Mouse (Mus musculus): ENCODE results near the gene Zfp981. TPM values are rescaled to one million over a fixed set of nuclear protein-coding genes. Genes with fewer than 3 reads are reported as not detected.
"Not testable (repeated sequence)": the region's sequence is repeated elsewhere in the genome, so short reads cannot be mapped to it uniquely, and the experiment has no call there.

The Zfp981 gene
- 0.11 TPM in 1 of 2 replicates, not detected in the other for polyA plus RNA-seq (2016; fragmentation: Nextera tagmentation; extraction: Ambion mirVana)

DNA sequence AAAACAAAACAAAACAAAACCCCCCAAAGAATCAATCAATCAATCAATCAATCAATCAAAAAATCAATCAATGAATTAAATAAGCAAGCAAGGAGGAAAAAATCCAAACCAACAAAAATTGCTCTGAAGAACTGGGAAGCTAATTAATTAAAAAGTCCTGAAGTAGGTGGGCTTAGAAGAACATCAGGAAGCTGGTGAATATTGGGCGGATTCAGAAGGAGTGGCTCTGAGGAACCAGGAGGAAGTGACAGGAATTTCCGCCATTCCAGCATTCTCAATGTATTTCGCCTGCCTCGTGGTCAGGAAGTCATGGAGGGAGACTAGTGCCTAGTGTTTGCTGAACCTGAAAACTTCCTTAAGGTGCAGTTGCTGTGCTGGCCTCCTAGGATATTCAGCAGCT is at the start of gene Zfp981:
TSS of gene Zfp981 (plus strand) at position 301 of the 400 bp plus-strand sequence.
- peaks cover 40% of the 10 kb centered on the region for H3K9me3 ChIP-seq
- not testable (repeated sequence) for H3K27me3 ChIP-seq (replicated peaks; ENCODE audit: low read depth, poor library complexity, severe bottlenecking); H3K4me3 ChIP-seq; H3K36me3 ChIP-seq (replicated peaks); H3K27ac ChIP-seq (replicated peaks); DNase-seq (ENCODE audit: low spot score); H3K4me1 ChIP-seq
- 88% methylated on average over 4 of the region's 4 CpGs for WGBS

GRCm38 (mm10) chr4:146452576-146452975 is 49.3 kb upstream of the Zfp981 start:
- not testable (repeated sequence) for H3K4me1 ChIP-seq; H3K27me3 ChIP-seq (replicated peaks; ENCODE audit: low read depth, poor library complexity, severe bottlenecking); DNase-seq (ENCODE audit: low spot score); H3K4me3 ChIP-seq; H3K27ac ChIP-seq (replicated peaks)
- peaks cover 25% of the 10 kb centered on the region for H3K36me3 ChIP-seq (replicated peaks)
- peaks cover 64% of the 10 kb centered on the region for H3K9me3 ChIP-seq
- WGBS = 88% methylated on average over 2 of the region's 2 CpGs

DNA sequence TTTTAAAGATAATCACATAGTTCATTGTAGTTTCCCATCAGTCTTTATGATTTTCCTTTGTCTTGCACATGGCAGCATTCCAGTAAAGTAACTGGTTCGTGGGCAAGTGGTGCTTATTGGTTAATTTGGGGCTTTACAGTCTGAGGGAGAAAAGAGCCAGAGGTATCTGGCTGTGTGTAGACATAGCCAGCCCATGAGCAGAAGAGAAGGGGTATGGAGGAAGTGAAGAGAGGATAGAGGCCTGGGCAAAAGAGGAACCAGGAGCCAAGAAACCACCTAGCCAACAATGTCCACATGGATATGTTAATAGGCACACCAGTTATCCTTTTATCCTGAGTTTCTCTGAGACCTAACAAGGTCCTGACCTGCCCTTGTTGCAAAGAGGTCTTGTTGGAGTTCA is 47.7 kb upstream of the Zfp981 start:
- Histone ChIP-seq H3K36me3 (replicated peaks) (peaks cover 21% of the 10 kb centered on the region), H3K9me3 (peaks cover 66% of the 10 kb centered on the region)
- not testable (repeated sequence) for DNase-seq (ENCODE audit: low spot score); H3K4me3 ChIP-seq; H3K4me1 ChIP-seq; H3K27me3 ChIP-seq (replicated peaks; ENCODE audit: low read depth, poor library complexity, severe bottlenecking); H3K27ac ChIP-seq (replicated peaks)
- WGBS = 71% methylated on average over 1 of the region's 1 CpGs

DNA sequence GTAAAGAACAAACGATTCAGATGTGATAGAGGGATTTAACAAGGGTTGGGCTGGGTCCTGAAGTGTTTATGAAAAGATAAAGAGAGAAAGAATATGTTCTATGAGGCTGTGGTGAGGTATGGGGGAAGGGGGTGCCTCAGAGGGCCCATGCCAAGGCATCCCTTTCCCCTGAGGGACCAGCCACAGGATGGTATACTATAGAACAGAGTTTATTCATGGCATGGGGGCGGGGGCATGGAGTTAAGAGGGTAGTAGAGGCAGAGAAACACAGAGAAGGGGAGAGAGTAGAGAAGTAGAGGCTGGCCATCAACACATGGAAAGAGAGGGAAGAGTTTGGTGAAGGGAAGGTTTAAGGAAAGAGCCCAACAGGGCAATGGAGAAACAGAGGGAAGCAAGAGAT is 46.9 kb upstream of the Zfp981 start:
- H3K4me1 ChIP-seq = no peaks in the 10 kb centered on the region
- H3K9me3 ChIP-seq = peaks cover 67% of the 10 kb centered on the region
- no peaks in the 10 kb centered on the region for H3K27me3 ChIP-seq (replicated peaks; ENCODE audit: low read depth, poor library complexity, severe bottlenecking)
- H3K36me3 ChIP-seq (replicated peaks) = peaks cover 20% of the 10 kb centered on the region
- WGBS = 63% methylated on average over 2 of the region's 2 CpGs
- H3K27ac ChIP-seq (replicated peaks) = no peak overlapping the region
- no peak overlapping the region for H3K4me3 ChIP-seq
- DNase-seq (ENCODE audit: low spot score) = no peak

DNA sequence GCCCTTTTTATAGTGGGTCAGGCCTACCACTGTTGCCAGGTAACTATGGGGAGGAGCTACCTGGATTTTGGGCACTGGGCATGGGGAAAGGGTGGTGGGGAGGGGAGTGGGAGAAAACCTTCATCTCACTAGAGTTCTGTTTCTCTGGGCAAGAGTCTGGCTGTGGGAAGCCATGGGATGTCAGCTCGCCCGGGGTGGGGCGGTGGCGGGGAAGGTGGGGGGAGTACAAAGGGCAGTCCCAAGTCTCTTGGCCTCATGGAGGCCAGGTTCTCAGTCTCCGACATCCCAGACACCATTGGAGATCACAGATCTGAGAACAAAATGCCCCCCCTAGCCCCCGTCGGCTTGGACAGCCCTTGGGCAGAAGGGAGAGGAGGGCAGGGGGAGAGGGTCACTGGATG is 46.5 kb upstream of the Zfp981 start:
- Histone ChIP-seq H3K4me3 (no peak overlapping the region), H3K27ac (replicated peaks) (no peak overlapping the region), H3K4me1 (no peaks in the 10 kb centered on the region), H3K27me3 (replicated peaks; ENCODE audit: low read depth, poor library complexity, severe bottlenecking) (no peaks in the 10 kb centered on the region), H3K36me3 (replicated peaks) (peaks cover 20% of the 10 kb centered on the region), H3K9me3 (peaks cover 65% of the 10 kb centered on the region)
- DNase-seq (ENCODE audit: low spot score) = peak; percentile 19
- 96% methylated on average over 7 of the region's 7 CpGs for WGBS

DNA sequence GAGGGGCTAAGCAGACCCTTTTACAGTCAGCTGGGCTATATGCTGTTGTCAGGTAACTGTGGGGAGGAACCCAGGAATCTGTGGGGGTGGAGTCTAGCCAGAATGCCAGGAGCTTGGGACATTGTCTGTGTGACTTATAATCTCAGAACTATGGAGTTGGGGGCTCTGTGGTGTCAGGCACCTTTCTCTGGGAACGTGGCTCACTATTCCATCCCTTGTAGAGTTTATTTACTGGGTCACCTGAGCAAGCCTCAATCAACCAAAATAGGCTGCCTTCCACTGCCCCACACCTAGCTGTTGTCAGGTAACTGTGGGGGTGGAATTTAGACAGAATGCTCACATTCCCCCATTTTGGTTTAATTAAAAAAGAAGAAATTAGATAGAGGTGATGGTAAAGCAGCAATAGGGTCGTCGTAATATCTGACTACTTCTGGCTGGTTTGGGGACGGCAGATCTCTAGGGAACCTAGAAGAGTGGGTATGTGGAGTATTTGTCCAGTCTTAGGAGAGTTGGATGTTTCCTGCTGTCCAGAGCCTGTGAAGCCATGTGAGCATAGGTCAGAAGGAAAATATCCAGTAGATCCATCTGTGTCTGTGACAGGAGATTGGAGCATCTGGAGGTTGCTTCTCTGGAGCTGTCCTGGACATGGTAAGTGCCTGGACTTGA is 45.6 kb upstream of the Zfp981 start:
- 74% methylated on average over 4 of the region's 4 CpGs for WGBS
- Histone ChIP-seq H3K27me3 (replicated peaks; ENCODE audit: low read depth, poor library complexity, severe bottlenecking) (no peaks in the 10 kb centered on the region), H3K4me3 (no peak overlapping the region), H3K27ac (replicated peaks) (no peak overlapping the region), H3K4me1 (no peaks in the 10 kb centered on the region), H3K36me3 (replicated peaks) (peaks cover 20% of the 10 kb centered on the region), H3K9me3 (peaks cover 67% of the 10 kb centered on the region)
- DNase-seq (ENCODE audit: low spot score) = no peak

DNA sequence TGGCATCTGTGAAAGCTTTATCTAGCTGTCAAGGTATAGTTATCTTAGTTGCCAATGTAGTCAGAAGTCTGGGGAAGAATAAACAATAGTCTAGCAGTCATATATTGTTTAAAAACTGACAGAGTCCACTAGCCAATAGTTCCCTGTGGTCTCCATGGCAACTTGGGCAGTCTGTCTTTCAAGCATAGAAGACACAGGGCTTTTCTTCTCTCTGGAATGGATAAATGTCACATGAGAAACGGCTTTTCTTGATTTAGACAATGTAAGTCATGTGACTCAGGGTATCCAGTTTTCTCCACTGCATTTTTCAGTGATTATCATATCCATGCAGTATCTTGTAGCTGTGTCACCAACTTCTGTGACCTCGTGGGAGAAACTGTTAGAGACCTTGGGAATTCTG is 44.7 kb upstream of the Zfp981 start:
- no peak overlapping the region for H3K27ac ChIP-seq (replicated peaks)
- WGBS = 77% methylated on average over 2 of the region's 2 CpGs
- H3K4me1 ChIP-seq = no peaks in the 10 kb centered on the region
- H3K9me3 ChIP-seq = peaks cover 69% of the 10 kb centered on the region
- H3K27me3 ChIP-seq (replicated peaks; ENCODE audit: low read depth, poor library complexity, severe bottlenecking) = no peaks in the 10 kb centered on the region
- peaks cover 20% of the 10 kb centered on the region for H3K36me3 ChIP-seq (replicated peaks)
- no peak overlapping the region for H3K4me3 ChIP-seq
- DNase-seq (ENCODE audit: low spot score) = no peak

- 73% methylated on average over 1 of the region's 1 CpGs for WGBS
- no peak for DNase-seq (ENCODE audit: low spot score)
- peaks cover 66% of the 10 kb centered on the region for H3K9me3 ChIP-seq
- H3K36me3 ChIP-seq (replicated peaks) = peaks cover 16% of the 10 kb centered on the region
- H3K4me1 ChIP-seq = no peaks in the 10 kb centered on the region
- no peaks in the 10 kb centered on the region for H3K27me3 ChIP-seq (replicated peaks; ENCODE audit: low read depth, poor library complexity, severe bottlenecking)
- no peak overlapping the region for H3K4me3 ChIP-seq
- no peak overlapping the region for H3K27ac ChIP-seq (replicated peaks)
These were observed 44.1 kb upstream of the Zfp981 start for GRCm38 (mm10) chr4:146457720-146458119.

GRCm38 (mm10) chr4:146459822-146460221 is 42.0 kb upstream of the Zfp981 start:
- WGBS = 86% methylated on average over 5 of the region's 5 CpGs
- DNase-seq (ENCODE audit: low spot score); H3K4me3 ChIP-seq; H3K4me1 ChIP-seq; H3K27me3 ChIP-seq (replicated peaks; ENCODE audit: low read depth, poor library complexity, severe bottlenecking); H3K27ac ChIP-seq (replicated peaks): not testable (repeated sequence)
- Histone ChIP-seq H3K9me3 (peaks cover 64% of the 10 kb centered on the region), H3K36me3 (replicated peaks) (peaks cover 21% of the 10 kb centered on the region)

- not testable (repeated sequence) for DNase-seq (ENCODE audit: low spot score); H3K4me1 ChIP-seq; H3K27me3 ChIP-seq (replicated peaks; ENCODE audit: low read depth, poor library complexity, severe bottlenecking); H3K27ac ChIP-seq (replicated peaks); H3K4me3 ChIP-seq
- WGBS = 86% methylated on average over 5 of the region's 5 CpGs
- Histone ChIP-seq H3K9me3 (peaks cover 64% of the 10 kb centered on the region), H3K36me3 (replicated peaks) (peaks cover 21% of the 10 kb centered on the region)
These were observed 41.1 kb upstream of the Zfp981 start for GRCm38 (mm10) chr4:146460685-146461084.

- peaks cover 46% of the 10 kb centered on the region for H3K9me3 ChIP-seq
- not testable (repeated sequence) for H3K4me1 ChIP-seq; DNase-seq (ENCODE audit: low spot score); H3K27me3 ChIP-seq (replicated peaks; ENCODE audit: low read depth, poor library complexity, severe bottlenecking); H3K27ac ChIP-seq (replicated peaks); H3K4me3 ChIP-seq
- H3K36me3 ChIP-seq (replicated peaks) = peaks cover 14% of the 10 kb centered on the region
- 92% methylated on average over 19 of the region's 19 CpGs for WGBS
These were observed 38.0 kb upstream of the Zfp981 start for GRCm38 (mm10) chr4:146463649-146464351.

- not testable (repeated sequence) for H3K4me1 ChIP-seq; H3K27me3 ChIP-seq (replicated peaks; ENCODE audit: low read depth, poor library complexity, severe bottlenecking); DNase-seq (ENCODE audit: low spot score); H3K4me3 ChIP-seq; H3K27ac ChIP-seq (replicated peaks)
- Histone ChIP-seq H3K36me3 (replicated peaks) (peaks cover 12% of the 10 kb centered on the region), H3K9me3 (peaks cover 40% of the 10 kb centered on the region)
- 91% methylated on average over 11 of the region's 12 CpGs for WGBS
These were observed 31.8 kb upstream of the Zfp981 start for GRCm38 (mm10) chr4:146469984-146470383.

DNA sequence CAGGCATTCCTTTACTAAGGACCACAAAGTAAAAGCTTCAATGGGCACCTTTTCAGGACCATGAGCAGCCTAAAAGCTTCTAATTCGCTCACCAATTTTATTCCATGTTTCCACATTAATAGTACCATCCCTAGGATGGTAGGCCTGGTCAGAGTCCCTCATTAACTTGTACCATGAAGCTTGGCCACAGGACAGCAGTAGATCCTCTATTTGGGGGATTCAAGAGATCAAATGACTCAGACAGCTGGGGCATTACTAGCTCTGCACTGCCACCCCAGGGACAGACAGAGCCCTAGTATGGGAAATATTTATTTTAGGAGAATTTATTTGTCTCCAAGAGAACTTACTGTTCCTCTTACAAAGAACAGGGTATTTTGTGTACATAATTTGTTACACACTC is 27.6 kb upstream of the Zfp981 start:
- not testable (repeated sequence) for H3K4me3 ChIP-seq; H3K27ac ChIP-seq (replicated peaks); H3K4me1 ChIP-seq; H3K27me3 ChIP-seq (replicated peaks; ENCODE audit: low read depth, poor library complexity, severe bottlenecking); H3K36me3 ChIP-seq (replicated peaks); DNase-seq (ENCODE audit: low spot score)
- H3K9me3 ChIP-seq = peaks cover 56% of the 10 kb centered on the region
- WGBS = no CpG with 5 or more reads among the region's 1 CpGs

Data from embryonic facial prominence, embryonic 10.5 days (tissue).